Mouse (Mus musculus) spleen, adult 2 months (tissue): Measurements from ENCODE around the gene Flrt2.

Source experiments
- CTCF ChIP-seq: fragments of 200-500 bp; IDR thresholded peaks from 2 replicates; pipeline ENCODE4 v1.5.1; 2011; ENCODE audit warnings: mild to moderate bottlenecking, inconsistent platforms; ENCODE audit not compliant: insufficient read depth, insufficient read length, insufficient replicate concordance; ENCODE audit errors: extremely low read depth
- POLR2A ChIP-seq: fragments of 200-500 bp; IDR thresholded peaks from 2 replicates; pipeline ENCODE4 v1.6.1; 2011; ENCODE audit warnings: low read depth, low read length, inconsistent platforms

DNA sequence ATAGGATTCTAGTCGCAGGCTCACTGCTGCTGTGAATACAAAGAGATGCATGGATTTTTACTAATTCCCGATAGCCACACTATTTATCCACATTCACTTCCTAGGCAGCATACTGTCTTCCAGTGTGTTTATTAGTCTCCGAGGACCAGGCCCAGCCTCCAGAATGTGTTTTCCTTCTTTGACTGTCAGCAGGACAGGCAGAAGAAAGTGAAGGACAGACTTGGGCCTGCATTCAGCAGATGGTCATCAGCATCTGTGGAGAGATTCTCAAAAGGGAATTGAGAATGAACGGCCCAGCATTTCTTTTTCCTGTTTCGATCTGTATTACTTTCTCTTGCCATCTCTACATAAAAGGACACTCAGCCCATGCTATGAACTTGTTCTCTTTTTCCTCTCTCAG lies 46.0 kb downstream of the Flrt2 start:
- no peak for TF ChIP-seq CTCF
- no peak for TF ChIP-seq POLR2A
